Mouse (Mus musculus) left cerebral cortex, postnatal 36 days (tissue): ENCODE results near the gene Exd1. TPM values are rescaled to one million over a fixed set of nuclear protein-coding genes. Genes with fewer than 3 reads are reported as not detected.

Experiments used
- DNase-seq, 2 experiments: peaks; one replicate each; pipeline ENCODE4 v3.0.0; 2021 to 2022; ENCODE audit warnings: low spot score in 2 of 2, mixed read lengths in 1 of 2
- intact Hi-C: fragments of 180-260 bp; cut with DNase I; formaldehyde crosslinking; loops from one replicate; pipeline ENCODE4 v1.15.1; 2025
- total RNA-seq, 2 experiments: library from RNA; stranded (reverse); gene quantifications; 2 replicates each; pipeline ENCODE4 v1.2.3; 2021

Exd1 gene
- total RNA-seq = under 1 TPM; 0.48 to 0.91 TPM

DNA sequence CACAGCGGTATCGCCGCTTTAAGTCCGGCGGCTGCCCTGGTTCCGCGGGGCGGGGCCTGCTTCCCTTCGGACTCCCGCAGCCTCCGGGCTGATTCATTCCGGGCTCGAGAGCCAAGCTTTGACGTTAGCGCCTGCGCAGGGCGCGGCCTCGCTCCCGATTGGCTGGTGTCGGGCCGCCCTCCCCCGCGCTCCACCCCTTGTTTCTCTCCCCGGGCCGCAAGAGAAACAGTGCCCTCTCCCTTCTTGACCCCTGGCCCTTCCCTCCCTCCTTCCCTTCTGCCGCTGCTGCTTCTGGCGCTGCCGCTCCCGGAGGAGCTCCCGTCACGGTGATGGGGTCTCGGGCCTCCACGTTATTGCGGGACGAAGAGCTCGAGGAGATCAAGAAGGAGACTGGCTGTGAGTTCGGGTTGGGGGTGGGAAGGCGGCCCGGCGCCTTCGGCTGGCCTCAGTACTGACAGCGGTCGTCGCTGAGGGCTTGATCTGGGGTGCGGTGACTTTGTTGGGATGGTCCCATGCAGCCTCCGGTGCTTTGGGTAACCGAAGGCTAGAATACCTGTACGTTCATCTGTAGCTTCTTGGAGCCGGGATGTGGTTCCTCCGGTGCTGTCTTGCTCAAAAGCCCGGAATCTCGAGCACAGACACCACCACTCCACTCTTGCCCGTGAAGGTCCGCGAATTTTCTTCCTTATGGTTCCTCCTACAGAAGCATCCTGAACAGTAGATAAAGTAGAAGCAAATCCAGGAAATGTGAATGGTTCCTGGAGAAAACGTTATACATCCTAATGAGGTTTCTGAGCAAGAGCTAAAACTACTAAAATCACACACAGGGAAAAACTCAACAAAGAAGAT, at the start of gene Exd1, which contains the start of gene Chp1:
Exd1 (minus strand) TSS at position 106 of the 849 bp plus-strand sequence.
Chp1 (plus strand) TSS at position 176 of the 849 bp plus-strand sequence.
- peak; percentile 98 to 99 for DNase-seq
- intact Hi-C loops = loop anchor here (2.0 to 5.0 kb wide), 3 partner anchors 47 to 130 kb away; partner anchors contain the start of genes Ino80 and Rtf1

- intact Hi-C loops = loop anchor here (5.0 kb wide), 1 partner anchor 120 kb away; the partner anchor contains the start of gene Ino80
- DNase-seq = peak; percentile 28 to 40
These were observed 49.4 kb upstream of the Exd1 start for GRCm38 (mm10) chr2:119596781-119597330.

DNA sequence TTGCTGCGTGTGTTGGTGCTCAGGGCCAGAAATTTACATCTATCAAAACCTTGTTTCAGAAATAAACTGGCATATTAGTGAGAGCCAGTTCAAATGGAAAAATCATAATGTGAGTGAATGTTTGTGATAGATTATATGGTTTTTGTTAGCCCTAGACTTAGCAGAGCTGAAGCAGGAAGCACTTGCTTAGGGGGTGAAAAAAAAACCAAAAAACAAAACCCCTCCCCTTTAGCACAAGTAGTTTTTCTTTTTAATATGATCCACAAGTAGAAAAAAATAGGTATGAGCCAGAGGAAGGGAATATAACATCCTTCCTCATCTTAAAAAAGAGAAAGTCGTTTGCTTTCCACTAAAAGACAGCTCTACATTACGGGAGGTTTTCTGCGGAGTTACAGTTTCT, 47.9 kb upstream of the Exd1 start:
- no peak for DNase-seq
- intact Hi-C loops = loop anchor here (2.0 to 5.0 kb wide), 2 partner anchors 47 to 118 kb away; partner anchors contain the start of gene Ino80

GRCm38 (mm10) chr2:119594113-119594981, 46.9 kb upstream of the Exd1 start:
- intact Hi-C loops = loop anchor here (2.0 kb wide), 1 partner anchor 46 kb away; no protein-coding TSS in a partner anchor
- peak; percentile 95 to 97 for DNase-seq

DNA sequence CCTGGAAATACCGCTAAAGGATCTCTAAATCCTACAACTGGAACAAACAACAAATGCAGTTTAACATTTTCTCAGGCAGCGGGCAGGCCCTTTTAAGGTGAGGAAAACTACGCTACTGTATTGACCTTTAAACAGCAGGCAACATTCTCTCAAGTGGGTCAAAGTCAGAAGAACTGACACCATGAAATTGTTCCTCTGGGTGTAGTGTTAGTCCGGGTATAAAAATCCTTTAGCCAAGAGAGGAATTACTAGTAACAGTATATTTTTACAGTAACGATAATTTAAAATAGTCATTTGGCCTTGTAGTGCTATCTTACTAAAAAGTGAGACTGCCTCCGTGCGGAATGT, 46.3 kb upstream of the Exd1 start:
- intact Hi-C loops = loop anchor here (2.0 kb wide), 1 partner anchor 45 kb away; no protein-coding TSS in a partner anchor

DNA sequence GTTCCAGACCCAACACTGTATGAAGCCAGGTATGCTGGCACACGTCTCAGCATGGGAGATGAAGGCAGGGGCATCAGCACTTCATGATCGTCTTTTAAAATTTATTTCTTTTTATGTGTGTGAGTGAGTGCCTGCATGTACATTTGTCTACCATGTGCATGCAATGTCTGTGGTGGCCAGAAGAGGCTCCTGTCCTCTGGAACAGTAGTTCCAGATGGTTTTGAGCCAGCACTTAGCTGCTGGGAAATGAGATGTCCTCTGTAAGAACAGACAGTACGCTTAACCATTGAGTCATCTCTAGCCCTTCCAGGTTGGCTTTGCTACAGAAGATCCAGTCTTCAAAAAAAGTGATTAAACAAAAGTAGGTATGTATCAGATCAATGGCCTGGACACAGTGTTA, 43.8 kb upstream of the Exd1 start:
- intact Hi-C loops = no loop called here
- DNase-seq = no peak

More for the DNA sequence above, 46.3 kb upstream of the Exd1 start:
- DNase-seq = no peak

DNA sequence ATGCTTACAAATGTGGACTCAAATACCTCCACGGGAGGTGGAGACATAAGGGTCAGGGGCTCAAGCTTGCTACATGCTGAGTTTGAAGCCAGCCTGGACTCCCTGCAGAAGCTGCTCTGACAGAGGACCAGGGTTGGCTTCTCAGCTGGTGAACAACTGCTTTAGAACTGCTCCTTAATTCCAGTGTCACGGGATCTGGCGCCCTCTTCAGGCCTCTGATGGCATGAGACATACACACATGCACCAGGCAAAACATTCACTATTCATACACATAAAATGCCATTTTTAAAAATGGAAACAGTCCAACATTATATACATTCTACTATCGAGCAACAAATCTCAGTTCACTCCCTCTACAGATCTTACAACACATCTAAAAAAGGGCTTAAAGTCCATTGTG, 40.0 kb upstream of the Exd1 start:
- DNase-seq = peak in 1 of 2 experiments; percentile 16
- intact Hi-C loops = no loop called here

GRCm38 (mm10) chr2:119584282-119584681, 36.9 kb upstream of the Exd1 start:
- intact Hi-C loops = no loop called here
- DNase-seq = no peak

DNA sequence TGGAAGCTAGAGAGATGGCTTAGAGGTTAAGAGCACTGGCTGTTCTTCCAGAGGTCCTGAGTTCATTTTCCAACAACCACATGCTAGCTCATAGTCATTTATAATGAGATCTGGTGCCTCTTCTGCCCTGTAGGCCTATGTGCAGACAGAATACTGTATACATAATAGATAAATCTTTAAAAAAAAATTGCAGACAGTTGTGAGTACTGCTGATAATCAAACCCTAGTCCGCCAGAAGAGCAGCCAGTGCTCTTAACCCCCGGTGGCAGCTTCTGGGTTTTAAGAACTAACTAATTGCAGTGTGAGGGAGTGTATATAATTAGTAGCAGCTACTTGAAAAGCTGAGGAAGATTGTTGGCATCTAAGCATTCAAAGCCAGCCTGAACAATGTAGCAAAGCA, 36.0 kb upstream of the Exd1 start:
- intact Hi-C loops = no loop called here

DNA sequence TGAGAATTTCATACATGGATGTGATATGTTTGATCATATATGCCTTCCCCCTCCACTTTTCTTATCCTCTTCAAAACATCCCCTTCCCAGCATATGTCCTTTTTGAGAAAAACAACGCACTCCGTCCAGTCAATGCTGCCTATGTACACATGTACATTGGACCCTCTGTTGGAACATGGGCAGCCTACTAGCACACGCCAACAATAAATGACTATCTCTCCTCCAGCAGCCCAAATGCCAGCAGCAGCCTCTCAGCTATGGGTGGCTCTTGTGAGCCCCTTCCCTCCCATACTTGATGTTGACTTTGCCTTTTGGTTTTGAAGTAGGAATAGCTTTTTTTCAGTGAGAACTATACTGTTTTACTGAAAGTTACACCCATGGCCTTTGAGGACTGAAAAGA, 34.1 kb upstream of the Exd1 start:
- no peak for DNase-seq
- intact Hi-C loops = no loop called here

More for the DNA sequence above, 36.0 kb upstream of the Exd1 start:
- DNase-seq = no peak

- intact Hi-C loops = no loop called here
- no peak for DNase-seq
These were observed 25.0 kb upstream of the Exd1 start for GRCm38 (mm10) chr2:119572471-119572870.

DNA sequence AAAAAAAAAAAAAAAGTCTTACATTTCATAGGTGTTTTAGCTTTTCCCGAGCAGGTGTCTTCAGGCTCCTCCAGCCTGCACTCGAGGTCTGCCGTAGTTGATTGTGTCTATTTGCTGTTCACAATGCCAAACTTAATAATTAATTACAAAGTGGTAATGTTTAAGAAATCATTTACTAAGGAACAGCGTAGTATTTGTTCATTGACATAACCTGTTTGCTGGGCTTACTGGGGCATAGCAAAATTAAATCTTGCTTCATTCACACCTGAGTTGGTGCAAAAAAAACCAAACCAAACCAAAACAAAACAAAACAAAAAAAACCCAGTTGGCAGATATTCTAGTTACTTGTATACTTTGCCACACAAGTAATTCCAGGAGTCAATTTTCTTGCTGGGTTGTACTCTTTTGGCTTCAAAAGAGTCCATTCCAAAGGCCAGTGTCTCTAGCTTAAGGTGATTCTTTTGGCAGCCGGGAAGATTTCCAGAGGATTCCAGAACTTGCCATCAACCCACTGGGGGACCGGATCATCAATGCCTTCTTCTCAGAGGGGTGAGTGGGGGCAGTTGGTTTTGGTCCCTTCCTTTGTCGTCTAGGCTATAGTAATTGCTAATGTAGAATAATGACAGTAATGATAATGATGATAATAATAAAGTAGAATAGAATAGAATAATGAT, 18.9 kb upstream of the Exd1 start:
- intact Hi-C loops = no loop called here
- DNase-seq = no peak

DNA sequence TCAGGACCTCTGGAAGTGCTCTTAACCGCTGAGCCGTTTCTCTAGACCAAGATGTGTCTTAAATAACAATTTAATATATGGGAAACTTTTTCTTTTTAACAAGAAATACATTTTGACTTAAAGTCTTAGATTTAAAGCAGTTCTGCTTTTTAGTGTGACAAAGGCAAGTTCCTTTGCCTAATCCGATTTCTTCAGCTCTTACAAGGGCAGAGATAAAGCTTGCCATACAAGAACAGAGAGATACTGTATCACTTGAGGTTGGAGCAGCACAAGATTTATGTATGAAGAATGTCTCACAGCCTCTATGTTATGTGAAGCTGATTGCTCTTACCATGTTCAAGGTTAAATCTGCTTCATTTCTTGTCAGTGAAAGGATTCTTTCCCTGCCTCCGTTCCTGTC, 17.9 kb upstream of the Exd1 start:
- intact Hi-C loops = no loop called here
- no peak for DNase-seq

DNA sequence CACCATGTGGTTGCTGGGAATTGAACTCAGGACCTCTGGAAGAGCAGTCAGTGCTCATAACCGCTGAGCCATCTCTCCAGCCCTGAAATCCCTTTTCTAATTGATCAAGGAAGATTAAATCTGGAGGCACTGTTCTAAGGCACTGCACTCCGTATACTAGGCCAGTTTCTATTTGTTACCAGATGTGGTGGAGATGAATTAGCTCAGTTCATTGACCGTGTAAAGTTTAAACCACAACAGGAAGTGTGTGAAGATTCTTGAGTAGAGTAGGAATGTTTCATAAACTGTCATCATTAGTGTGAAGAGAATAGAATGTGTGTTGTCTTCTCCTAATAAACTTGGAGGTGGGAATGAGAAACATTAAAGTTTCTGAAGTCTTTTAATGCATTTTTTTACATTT, 14.4 kb upstream of the Exd1 start:
- DNase-seq = no peak
- intact Hi-C loops = no loop called here

DNA sequence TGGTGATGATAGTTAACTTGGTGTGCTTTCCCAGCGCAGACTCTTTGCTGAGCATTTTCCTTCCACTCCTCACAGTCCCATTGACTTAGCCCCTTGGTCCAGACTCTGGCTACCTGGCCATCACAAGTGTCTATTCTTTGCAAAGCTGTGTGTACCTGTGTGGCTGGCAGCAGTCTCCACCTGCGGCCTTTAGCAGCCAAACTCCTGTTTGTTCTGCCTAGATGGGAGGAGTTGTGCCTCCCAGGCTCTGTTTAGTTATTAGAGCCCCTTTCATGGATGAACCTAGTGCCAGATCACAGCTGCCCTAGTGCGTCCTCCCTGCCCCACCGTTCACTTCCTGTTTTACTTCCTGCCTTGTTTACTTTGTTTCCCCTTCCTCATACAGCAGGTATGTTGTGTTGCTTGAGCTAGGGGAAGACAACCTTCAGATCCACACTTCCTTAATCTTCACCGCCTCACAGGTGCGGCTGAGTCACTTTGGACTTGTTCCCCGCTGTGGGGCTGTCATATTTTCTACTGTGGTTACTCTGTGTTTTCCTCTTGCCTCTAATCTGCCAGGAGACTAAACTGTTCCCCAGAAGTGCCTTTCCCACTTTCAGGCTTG, 11.4 kb upstream of the Exd1 start:
- intact Hi-C loops = no loop called here
- DNase-seq = no peak

GRCm38 (mm10) chr2:119558039-119558438, 10.6 kb upstream of the Exd1 start:
- no peak for DNase-seq
- intact Hi-C loops = no loop called here

GRCm38 (mm10) chr2:119549678-119550077, 2.3 kb upstream of the Exd1 start:
- no peak for DNase-seq
- intact Hi-C loops = loop anchor here (2.0 to 5.0 kb wide), 2 partner anchors 45 to 128 kb away; partner anchors contain the start of gene Rtf1

DNA sequence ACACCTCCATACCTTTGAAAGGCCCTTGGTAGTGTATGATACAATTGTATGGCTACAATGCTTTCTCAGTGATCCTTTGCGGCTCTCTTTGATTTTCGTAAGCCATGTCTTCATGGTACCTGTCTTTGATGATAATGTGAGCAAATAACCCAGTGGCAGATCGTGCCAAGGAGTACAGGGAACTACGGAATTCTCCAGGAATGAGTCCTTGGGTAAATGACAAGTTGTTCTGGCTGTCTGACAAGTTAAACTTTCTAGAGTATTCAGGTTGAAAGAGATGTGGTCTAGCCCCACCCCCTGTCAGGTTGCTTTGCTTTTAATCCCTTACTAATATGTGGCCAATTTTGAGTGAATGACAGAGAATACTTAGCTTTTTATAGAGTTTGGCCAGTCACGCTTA, 1.3 kb upstream of the Exd1 start:
- intact Hi-C loops = loop anchor here (2.0 to 5.0 kb wide), 2 partner anchors 46 to 129 kb away; partner anchors contain the start of gene Rtf1
- no peak for DNase-seq

GRCm38 (mm10) chr2:119548371-119548660, 889 bp upstream of the Exd1 start:
- intact Hi-C loops = loop anchor here (2.0 to 5.0 kb wide), 2 partner anchors 46 to 129 kb away; partner anchors contain the start of gene Rtf1
- no peak for DNase-seq
